Mouse (Mus musculus): Measurements from ENCODE around the gene Cnrip1.
"Not testable (repeated sequence)": the region's sequence is repeated elsewhere in the genome, so short reads cannot be mapped to it uniquely, and the experiment has no call there.

The Cnrip1 gene

GRCm38 (mm10) chr11:17051545-17052475 lies at the start of gene Cnrip1, which contains the start of gene Plek:
Gene Cnrip1 (plus strand): TSS chr11:17051586.
Gene Plek (minus strand): TSS chr11:17052381.
- peak; percentile 20 to 67 for DNase-seq (ENCODE audit: low spot score in 2 of 2)

GRCm38 (mm10) chr11:17002739-17003373 lies 48.5 kb upstream of the Cnrip1 start:
- no peak for DNase-seq (ENCODE audit: low spot score in 2 of 2)

DNA sequence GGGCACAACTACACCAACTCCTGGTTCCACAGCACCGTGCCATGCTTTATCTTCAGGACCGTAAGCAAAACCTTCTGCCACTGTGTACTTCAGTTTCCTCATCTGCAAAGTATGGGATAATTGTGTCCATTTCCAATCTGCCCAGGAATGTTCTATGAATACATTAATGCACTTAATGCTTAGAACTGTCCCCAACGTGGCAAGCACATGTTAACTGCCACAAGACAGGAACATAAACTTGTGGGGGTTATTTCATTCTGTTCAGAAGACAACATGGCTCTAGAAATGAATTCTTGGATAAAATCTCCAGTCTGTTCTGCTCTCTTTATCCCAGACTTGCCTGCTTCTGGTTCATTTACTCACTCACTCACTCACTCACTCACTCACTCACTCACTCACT lies 47.6 kb upstream of the Cnrip1 start:
- no peak for DNase-seq (ENCODE audit: low spot score in 2 of 2)

- no peak for DNase-seq (ENCODE audit: low spot score in 2 of 2)
Observed at GRCm38 (mm10) chr11:17004899-17005846, 46.2 kb upstream of the Cnrip1 start.

DNA sequence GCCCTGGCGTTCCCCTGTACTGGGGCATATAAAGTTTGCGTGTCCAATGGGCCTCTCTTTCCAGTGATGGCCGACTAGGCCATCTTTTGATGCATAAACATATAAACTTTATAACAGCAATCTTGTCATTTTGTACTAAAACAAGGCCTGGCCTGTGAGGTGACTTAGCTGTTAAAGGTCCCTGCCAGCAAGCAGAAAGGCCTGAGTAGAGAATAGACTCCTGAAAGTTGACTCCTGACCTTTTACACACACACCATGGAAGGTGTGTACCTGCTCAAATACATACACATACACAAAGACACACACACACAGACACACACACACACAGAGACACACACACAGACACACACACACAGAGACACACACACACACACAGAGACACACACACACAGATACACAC lies 44.9 kb upstream of the Cnrip1 start:
- not testable (repeated sequence) for DNase-seq (ENCODE audit: low spot score in 2 of 2)

GRCm38 (mm10) chr11:17007517-17008173 lies 43.7 kb upstream of the Cnrip1 start:
- DNase-seq (ENCODE audit: low spot score in 2 of 2) = no peak

GRCm38 (mm10) chr11:17008498-17008941 lies 42.9 kb upstream of the Cnrip1 start:
- no peak for DNase-seq (ENCODE audit: low spot score in 2 of 2)

DNA sequence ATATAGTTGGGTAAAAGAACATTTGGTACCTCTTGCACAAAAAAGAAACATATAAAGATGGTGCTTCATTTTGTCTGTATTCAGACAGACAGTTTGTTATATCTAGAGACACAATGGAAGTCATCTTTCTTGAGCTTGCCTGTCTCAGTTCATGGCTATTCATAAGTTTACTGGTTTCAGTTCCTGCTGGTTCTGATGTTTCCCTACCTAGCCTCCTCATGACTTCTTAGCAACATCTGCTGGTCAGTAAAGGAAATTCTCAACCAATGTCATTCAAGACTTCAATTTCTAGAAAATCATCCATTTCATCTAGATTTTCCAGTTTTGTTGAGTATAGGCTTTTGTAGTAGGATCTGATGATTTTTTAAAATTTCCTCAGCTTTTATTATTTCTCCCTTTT lies 38.4 kb upstream of the Cnrip1 start:
- DNase-seq (ENCODE audit: low spot score in 2 of 2) = no peak

DNA sequence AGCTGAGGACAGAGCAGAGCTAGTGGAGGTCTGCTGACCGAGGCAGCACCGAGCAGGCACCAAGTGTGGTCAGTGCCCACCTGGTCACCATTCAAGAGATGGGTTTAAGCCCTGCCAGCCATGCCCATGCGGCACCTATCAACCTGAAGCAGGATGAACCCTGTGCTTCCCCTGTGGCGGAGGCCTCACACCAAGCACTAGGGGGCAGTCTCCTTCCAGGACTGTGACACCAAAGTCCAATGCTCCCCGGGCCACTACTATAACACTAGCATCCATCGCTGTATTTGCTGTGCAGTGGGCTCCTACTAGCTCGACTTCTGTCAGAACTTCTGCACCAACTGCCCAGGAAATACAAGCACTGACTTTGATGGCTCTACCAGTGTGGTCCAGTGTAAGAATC lies 32.1 kb upstream of the Cnrip1 start:
- DNase-seq (ENCODE audit: low spot score in 2 of 2) = no peak

DNA sequence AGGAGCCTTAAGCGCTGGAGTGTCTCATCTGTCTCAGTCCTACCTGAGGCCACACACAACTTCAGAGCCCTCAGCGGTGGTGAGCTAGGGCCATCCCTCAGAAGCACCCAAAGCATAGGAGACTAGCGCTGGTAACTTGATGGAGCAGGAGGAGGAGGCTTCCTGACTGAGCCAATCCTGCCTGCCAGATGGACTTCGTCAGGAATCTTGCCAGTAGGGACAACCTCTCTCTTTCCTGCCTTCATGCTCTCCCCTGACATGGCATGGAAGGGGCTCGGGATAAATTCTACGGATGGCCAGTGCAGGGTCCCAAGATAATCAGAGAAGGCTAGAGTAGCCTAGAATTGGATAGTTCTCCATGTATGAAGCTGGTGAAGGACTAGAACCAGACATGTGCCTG lies 28.2 kb upstream of the Cnrip1 start:
- no peak for DNase-seq (ENCODE audit: low spot score in 2 of 2)

DNA sequence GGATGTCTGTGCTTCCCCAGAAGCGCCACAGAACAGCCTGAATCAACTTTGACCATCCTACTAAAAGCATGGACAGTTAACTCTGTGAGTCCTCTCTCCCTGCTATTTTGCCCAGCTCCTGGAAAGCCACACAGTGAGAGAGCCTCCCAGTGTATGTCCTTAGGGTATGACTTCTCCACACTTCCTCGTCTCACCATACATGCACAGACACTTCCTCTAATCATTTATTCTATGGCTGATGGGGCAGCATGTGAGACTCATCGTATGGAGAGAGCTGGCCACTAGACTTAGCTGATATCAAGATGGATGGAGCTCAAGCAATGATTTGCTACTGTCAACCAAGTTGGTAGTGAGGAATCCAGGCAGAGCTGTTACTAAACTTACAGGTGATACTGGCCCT lies 27.4 kb upstream of the Cnrip1 start:
- no peak for DNase-seq (ENCODE audit: low spot score in 2 of 2)

DNA sequence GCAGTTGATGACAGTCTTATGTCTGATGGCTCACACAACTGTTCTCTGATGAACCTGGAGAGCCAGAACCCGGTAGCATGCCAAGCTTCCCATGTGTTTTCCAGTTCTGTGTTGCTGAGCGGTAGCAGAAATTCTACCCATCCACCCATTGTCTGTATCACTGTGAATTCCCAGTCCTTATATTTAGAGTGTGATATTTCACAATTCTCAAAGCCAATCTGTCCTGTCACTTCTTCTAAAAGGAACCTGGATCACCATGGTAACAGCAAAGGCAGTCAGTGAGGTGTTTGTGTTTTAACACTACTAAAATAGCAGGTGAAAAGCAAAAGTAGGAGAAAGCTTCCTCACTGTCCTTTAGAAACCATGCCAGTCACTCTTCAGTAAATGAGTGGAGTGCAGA lies 5.6 kb upstream of the Cnrip1 start:
- DNase-seq (ENCODE audit: low spot score in 2 of 2) = no peak

DNA sequence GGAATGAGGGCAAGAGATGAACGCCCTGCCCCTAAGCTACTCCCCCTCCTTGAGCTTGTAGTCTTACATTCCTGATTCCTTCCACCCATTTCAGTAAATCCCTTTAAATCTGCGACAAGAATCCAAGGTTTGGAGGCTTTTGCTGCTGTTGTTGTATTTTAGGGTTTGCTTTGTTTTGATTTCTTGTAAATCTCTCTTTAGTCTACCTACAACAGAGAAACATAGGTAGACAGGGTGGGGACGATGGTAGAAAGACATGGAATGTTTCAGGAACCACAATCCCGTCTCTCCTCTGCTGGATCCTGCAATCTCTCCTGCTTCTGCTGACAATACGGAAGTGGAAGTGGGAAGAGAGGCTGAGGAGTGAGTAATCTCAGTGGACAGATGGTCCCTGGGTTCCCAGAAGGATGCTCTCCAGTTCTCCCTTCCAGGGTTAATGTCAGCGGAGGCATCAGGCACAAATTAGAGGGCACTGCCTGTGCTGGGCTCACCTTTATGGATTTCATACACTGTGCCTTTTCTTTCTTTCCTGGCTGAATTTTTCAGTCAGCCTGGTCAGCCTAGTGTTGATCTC lies 1.2 kb downstream of the Cnrip1 start:
- DNase-seq (ENCODE audit: low spot score in 2 of 2) = no peak

DNA sequence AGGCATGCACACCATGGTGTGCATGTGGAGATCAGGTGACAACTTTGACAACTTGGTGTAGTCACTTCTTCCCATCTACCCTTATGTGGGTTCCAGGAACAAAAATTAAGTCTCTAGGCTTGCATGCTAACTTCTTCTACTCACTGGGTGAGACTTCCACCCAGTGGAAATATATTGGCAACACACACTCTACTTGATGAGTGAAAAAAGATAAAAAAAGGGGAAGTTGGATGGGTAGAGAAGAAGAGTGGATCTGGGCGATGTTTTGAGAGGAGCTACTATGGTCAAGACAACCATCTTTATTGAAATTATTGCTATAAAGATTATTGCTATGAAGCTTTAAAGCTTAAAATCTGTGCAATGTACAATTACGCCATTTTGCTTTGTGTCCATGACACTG lies 18.0 kb downstream of the Cnrip1 start:
- DNase-seq (ENCODE audit: low spot score in 2 of 2) = not testable (repeated sequence)

DNA sequence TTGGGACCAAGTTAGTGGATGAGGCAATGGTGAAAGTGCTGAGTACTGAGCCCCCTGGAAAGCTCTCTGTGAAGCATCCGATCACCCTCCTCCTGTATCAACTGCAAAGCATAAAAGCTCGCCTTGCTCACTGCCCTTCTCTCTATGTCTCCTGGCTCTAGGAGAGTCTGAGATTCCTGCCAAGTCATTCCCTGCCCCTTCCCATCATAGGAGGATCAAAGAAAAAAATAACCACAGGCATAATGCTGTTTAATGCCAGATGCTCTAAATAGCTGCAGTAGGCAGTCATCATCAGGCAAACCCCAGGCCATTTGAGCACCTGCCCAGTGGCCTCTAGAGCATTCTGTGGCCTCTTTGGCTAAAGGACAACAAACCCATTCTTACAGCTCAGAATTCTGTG lies 24.3 kb downstream of the Cnrip1 start:
- DNase-seq (ENCODE audit: low spot score in 2 of 2) = no peak

- no peak for DNase-seq (ENCODE audit: low spot score in 2 of 2)
Observed at GRCm38 (mm10) chr11:17082086-17082485, 30.7 kb downstream of the Cnrip1 start.

GRCm38 (mm10) chr11:17082953-17083352 lies 31.6 kb downstream of the Cnrip1 start:
- DNase-seq (ENCODE audit: low spot score in 2 of 2) = no peak

DNA sequence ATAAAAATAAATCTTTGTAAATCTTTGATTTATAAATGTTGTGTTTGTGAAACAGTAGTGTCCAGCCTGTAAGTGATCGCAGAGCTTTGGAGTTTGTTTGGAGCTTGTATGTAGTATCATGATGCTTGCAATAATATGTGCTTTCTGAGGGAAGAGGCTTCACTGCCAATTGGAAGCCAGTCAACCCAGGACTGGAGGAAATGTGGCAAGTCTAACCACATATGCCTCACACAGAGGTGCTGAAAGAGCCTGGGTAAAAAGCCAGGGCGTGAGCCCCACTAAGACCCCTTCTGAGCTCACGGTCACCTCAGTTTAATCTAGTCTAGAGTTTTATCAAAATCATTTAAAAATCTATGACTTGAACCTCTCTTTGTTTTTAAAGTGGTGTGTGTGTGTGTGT lies 32.1 kb downstream of the Cnrip1 start:
- DNase-seq (ENCODE audit: low spot score in 2 of 2) = no peak

DNA sequence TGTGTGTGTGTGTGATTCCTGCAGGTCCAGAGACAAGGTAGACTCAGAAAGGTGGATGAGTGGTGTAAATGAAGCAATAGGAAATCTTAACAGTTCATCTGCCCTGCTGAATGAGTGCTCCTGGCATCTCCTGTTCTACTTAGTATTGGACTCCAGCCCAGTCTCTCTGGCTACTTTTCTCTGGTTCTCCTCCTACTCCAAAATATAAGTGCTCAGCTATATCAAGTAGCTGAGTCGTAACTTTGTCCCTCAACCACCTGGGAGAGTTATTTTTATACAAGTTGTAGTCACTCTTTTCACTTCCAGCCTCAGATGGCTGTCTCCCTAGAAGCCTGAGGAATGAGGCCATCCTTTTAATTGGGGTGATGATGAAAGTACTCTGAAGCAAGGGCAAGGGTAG lies 32.5 kb downstream of the Cnrip1 start:
- DNase-seq (ENCODE audit: low spot score in 2 of 2) = no peak

GRCm38 (mm10) chr11:17086106-17086505 lies 34.7 kb downstream of the Cnrip1 start:
- DNase-seq (ENCODE audit: low spot score in 2 of 2) = no peak

GRCm38 (mm10) chr11:17106936-17107335 lies 55.5 kb downstream of the Cnrip1 start:
- no peak for DNase-seq (ENCODE audit: low spot score in 2 of 2)

All from spleen, postnatal 4 days (tissue).